Mouse (Mus musculus) layer of hippocampus, postnatal 10 days (tissue): ENCODE measurements around the gene Zc3h10. TPM values are rescaled to one million over a fixed set of nuclear protein-coding genes. Genes with fewer than 3 reads are reported as not detected.
"Not testable (repeated sequence)": the region's sequence is repeated elsewhere in the genome, so short reads cannot be mapped to it uniquely, and the experiment has no call there.

Experiments
- DNase-seq, 2 experiments: peaks; one replicate each; pipeline ENCODE4 v3.0.0; 2021; ENCODE audit warnings: low spot score in 2 of 2
- total RNA-seq, 2 experiments: library from RNA; stranded (reverse); gene quantifications; 2 replicates each; pipeline ENCODE4 v1.2.3; 2021

The Zc3h10 gene
- total RNA-seq, 2 experiments from 2014 or later: 12.2 to 14.0 TPM

DNA sequence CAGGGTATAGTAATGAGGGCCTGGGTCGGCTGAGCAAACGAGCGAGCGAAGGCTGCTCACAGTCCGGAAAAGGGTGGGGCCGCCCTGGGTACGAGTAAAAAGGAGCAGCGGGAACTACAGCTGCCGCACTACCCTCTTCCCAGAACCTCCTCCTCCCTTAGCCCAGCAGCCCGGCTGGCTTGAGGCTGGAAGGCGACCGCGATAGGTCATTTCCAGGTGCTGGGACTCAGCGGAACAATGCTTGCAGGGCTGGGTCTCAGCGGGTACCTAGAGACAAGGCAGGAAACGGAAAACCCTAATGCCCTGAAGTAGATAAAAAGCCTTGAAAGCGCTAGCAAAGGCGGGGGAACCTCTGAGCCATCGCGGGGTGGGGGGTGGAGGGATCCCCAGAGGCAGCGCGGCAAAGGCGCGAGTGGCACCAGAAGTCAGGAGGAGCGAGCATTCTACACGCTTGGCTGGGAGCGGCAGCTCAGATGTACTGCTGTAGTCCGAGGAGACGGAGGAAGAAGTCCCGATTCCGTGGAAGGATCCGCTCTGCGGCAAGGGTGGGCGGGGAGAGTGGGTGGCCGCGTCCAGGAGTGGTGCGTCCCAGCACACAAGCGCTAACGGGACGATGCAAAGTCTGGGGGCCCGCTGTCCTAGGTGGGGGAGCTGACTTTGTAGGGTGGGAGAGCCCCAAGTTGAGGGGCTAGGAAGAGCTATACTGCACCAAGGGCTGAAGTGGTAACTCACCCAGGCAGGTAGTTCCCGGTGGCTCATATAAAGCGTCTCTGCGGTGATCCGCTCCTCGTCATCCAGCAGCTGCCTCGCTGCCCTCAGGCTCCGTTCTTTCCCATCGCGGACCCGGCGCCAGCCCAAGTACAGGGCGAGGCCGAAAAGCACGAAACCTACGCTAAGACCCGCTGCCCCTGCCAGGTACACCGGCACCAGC is 22.6 kb downstream of the Zc3h10 start:
- peak; percentile 24 to 35 for DNase-seq

DNA sequence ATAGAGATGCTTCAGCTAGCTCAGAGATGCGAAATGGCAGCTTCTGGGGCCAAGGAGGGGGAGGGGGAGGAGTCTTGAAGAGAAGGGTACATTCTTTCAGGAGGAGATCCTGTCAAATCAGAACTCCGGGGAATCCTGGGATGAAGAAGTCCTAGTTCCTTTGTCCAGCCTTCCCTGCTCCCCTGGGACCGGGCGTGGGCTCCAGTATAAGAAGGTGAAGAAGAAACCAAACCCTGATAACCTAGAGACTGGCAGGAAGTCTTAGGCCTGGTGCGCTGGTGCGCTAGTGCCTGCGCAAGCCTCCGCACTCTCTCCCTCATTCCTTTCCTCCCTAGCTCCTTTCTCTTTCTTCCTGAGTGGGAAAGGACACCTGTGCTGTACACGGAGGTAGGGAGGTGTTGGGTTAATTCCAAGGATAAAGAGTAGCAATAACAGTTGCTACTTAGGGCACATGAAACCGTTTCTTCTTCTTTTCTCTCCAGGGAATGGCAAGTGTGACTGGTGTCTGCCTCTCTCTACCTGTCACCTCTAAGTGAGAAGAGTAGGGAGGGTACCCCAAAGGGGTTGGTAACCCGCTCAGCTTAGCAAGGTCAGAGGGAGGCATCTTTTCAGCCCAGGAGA is 23.4 kb downstream of the Zc3h10 start:
- no peak for DNase-seq

GRCm38 (mm10) chr10:128522351-128522750 is 25.2 kb downstream of the Zc3h10 start:
- DNase-seq: no peak

DNA sequence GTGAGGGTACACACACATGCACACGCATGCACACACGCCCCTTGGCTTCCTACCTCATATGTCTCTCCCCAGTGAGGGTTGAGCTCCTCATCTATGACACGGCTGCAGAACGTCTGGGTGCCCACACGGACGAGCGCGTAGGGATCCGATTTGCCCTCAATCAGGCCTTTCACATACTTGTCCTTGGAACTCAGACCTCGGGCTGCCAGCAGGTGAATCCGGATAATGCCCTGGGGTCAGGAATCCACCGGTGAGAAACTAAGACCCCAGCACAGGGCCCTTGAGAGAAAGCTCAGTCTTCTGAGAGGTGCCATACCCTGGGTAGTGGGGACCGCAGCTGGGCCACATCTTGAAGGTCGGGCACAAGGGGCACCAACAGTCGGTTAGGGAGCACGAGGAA is 27.0 kb downstream of the Zc3h10 start:
- no peak for DNase-seq

- DNase-seq: peak; percentile 52 to 58
Observed at GRCm38 (mm10) chr10:128518833-128519232, 28.7 kb downstream of the Zc3h10 start.

- no peak for DNase-seq
Observed at GRCm38 (mm10) chr10:128516677-128517076, 30.9 kb downstream of the Zc3h10 start.

GRCm38 (mm10) chr10:128516029-128516428 is 31.5 kb downstream of the Zc3h10 start:
- DNase-seq: no peak

- DNase-seq: no peak
Observed at GRCm38 (mm10) chr10:128515044-128515443, 32.5 kb downstream of the Zc3h10 start.

DNA sequence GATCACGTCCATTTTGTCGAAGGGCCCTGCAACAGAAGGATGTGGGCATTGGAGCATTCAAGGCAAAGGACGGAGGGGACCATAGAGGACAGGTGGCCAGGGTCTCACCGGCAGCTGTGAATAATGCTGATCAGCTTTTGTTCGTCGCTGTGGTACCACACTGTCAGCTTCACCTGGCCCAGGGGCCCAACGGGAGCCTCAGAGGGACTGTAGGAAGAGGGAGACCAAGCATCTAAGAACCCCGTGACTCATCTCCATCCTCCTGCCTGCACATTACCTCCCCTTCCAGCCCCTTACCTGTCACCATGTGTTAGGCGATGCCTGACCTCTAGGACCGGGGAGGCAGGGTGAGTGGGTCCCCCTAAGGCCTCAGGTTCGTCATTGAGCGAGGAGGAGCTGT is 35.8 kb downstream of the Zc3h10 start:
- no peak for DNase-seq

DNA sequence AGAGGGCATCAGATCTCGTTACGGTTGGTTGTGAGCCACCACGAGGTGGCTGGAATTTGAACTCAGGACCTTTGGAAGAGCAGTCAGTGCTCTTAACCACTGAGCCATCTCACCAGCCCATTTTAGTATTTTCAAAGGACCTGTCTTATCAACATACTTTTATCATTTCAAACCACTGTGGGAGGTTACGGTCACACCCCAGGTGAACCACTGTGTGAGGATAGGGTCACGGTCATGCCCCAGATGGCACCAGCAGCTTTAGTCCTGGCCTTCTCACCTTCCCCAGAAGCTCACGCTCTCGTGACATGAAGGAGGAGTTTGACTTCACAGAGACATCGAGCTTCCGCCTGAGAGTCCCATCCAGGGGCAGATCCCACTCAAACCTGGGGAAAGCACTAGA is 36.4 kb downstream of the Zc3h10 start:
- no peak for DNase-seq

GRCm38 (mm10) chr10:128510301-128510700 is 37.3 kb downstream of the Zc3h10 start:
- DNase-seq: no peak

DNA sequence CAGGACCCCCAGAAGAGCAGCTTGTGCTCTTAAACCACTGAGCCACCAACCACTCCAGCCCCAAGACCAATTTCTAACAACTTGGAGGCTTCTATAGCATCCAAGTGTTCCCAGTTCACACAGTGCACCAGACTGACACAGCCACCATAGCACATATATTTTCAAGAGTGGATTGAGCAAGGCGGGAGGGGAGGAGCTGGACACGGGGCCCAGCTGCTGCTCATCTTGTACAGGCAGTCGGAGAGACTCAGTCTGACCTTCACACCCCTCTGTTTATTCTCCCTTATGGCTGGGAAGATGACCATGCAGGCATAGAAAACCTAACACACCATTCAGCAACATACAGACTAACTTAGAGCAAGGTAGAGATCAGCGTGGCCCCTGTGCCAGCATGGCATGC is 37.7 kb downstream of the Zc3h10 start:
- DNase-seq: no peak

- DNase-seq: no peak
Observed at GRCm38 (mm10) chr10:128509203-128509602, 38.4 kb downstream of the Zc3h10 start.

- DNase-seq: no peak
Observed at GRCm38 (mm10) chr10:128508260-128508659, 39.3 kb downstream of the Zc3h10 start.

DNA sequence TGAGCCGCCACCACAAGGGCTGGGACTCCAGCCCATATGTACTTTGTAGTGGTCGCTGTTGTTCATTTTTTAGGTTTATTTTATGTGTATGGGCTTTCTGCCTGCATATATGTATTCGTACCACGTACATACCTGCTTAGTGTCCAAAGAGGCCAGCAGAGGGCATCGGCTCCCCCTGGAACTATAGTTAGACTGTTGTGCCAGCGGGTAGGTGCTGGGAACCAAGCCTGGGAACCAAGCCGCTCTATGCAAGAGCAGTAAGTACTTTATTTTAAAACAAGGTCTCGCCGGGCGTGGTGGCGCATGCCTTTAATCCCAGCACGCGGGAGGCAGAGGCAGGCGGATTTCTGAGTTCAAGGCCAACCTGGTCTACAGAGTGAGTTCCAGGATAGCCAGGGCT is 41.6 kb downstream of the Zc3h10 start:
- no peak for DNase-seq

GRCm38 (mm10) chr10:128505371-128505667 is 42.3 kb downstream of the Zc3h10 start:
- DNase-seq: not testable (repeated sequence)

DNA sequence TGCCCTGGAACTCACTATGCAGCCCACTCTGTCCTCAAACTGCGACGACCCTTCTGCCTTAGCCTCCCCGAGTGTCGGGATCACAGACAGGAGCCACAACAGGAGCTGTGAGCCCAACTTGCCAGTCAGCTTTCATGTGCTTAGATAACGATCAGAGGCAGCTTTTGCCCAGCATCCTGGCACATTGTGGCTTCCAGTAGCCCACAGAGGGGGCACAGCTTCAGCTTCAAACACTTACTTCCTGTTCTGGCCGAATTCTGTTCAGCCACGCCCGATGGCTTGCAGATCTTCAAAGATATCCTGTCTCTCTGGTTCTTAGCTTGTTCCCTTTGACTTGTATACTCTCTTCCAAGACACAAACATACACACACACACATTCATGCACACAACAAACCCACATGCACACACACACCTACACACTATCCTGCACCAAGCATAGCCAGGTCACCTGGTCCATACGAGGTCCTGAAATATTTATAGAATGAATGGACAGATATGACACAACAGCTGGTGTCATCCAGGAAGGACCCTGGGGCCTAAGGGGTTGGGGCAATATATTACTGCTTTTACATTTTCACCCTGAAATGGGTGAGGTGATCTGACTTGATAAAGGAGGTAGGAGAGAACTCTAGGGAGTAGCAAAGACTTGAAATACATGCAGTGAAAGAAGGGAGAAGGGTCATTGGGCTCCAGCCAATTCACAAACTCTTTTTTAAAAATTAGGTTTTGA is 42.8 kb downstream of the Zc3h10 start:
- no peak for DNase-seq

- DNase-seq: no peak
Observed at GRCm38 (mm10) chr10:128504012-128504411, 43.6 kb downstream of the Zc3h10 start.

DNA sequence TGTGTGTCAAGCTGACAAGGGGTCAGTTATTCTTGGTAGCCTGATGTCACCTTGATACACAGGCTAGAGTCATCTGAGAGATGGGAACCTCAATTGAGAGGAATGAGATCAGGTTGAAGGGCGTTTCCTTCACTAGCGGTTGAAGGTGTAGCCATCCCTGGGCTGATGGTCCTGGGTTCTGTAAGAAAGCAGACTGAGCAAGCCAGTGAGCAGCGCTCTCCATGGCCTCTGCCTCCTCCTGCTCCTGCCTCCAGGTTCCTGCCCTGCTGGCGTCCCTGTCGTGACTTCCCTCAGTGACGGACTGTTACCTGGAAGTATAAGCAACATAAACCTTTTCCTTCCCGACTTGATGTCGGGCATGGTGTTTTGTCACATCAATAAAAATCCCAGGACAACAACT is 44.0 kb downstream of the Zc3h10 start:
- no peak for DNase-seq

DNA sequence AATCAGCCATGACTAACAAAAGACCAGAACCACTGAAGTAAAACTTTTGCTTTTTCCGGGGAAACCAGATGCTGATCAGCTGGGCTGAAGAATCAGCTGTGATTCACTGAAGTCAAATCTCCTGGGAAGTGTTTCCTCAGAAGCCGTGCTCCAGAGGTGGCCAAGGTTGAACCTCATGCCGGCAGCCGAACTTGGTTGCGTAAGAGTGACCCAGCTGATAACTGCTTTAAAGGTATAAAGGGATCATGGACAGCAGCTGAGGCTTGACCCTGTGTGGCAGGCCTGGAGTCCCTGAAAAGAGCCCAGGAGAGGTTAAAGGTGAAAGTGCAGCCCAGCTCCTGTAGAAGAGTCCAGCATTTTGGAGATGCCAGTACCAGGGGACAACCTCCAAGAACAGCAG is 45.2 kb downstream of the Zc3h10 start:
- DNase-seq: no peak

DNA sequence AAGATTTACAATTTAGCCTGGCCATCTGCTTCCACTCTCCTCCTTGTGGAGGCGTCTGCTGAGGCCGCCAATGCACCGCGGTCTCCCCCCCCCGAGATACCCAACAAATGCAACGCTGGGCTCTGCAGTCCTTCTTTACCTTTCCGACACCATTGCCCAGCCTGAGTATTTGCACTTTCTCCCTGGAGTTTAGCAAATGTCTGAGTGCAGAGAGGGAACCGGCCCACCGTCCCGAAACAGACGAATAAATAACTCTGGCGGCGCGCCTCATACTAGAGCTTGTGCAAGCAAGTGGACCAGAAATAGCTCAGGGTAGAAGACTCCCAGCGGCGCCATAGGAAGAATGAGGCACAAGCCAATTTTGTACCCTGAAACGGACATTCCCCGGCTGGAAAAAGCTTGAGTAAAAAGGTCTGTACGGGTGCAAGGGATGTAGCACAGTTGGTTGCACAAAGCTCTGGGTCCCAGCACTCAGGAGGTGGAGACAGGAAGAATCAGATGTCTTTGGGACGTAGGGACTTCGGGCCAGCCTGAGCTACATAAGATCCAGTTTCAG is 48.4 kb downstream of the Zc3h10 start:
- DNase-seq: peak; percentile 54 to 67

DNA sequence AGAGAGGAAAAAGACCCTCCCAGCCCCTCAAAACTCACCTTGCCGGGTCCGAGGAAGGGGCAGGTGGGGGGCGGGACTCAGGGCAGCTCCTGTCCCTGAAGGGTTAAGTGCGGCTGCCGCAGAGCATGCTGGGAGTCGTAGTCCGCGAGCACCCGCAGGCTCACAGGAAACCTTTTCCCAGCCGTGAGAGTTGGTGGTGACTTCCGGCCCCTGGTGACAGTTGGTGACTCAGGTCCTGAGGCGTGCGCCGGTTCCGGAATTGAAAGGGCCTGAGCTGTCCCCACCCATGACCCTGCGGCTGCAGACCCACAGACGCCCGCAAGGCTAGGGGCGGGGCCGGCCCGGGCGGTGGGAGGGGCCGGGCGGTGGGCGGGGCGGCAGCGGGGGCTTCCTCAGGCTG is 49.0 kb downstream of the Zc3h10 start, which contains the start of gene Myl6b:
Gene Myl6b, minus strand, starts transcription at position 96 of the 400 bp plus-strand sequence.
- peak; percentile 93 for DNase-seq
